Mouse (Mus musculus) right cerebral cortex, adult 2 months (tissue): ENCODE measurements around the gene Slc4a2.

Experiments
- DNase-seq, 2 experiments: peaks; one replicate each; pipeline ENCODE4 v3.0.0; 2021 to 2022; ENCODE audit warnings: low spot score in 2 of 2

Gene Slc4a2

GRCm38 (mm10) chr5:24466762-24467161, 43.1 kb downstream of the Slc4a2 start:
- DNase-seq, result no peak

- DNase-seq, result peak; percentile 77 to 86
These were observed 47.0 kb downstream of the Slc4a2 start for GRCm38 (mm10) chr5:24470600-24470999.

- no peak for DNase-seq
These were observed 49.4 kb downstream of the Slc4a2 start for GRCm38 (mm10) chr5:24472884-24473619.

- DNase-seq, result no peak
These were observed 50.5 kb downstream of the Slc4a2 start for GRCm38 (mm10) chr5:24474025-24474722.

- peak; percentile 72 to 75 for DNase-seq
These were observed 51.2 kb downstream of the Slc4a2 start for GRCm38 (mm10) chr5:24474723-24475261.

GRCm38 (mm10) chr5:24475476-24476241, 52.0 kb downstream of the Slc4a2 start:
- DNase-seq, result no peak

GRCm38 (mm10) chr5:24477909-24478308, 54.3 kb downstream of the Slc4a2 start:
- DNase-seq, result no peak

- peak; percentile 61 to 70 for DNase-seq
These were observed 58.0 kb downstream of the Slc4a2 start for GRCm38 (mm10) chr5:24481647-24482046.

- DNase-seq, result no peak
These were observed 58.8 kb downstream of the Slc4a2 start for GRCm38 (mm10) chr5:24482247-24483079.

GRCm38 (mm10) chr5:24483326-24483725, 59.7 kb downstream of the Slc4a2 start:
- DNase-seq, result peak; percentile 75 to 76

- no peak for DNase-seq
These were observed 61.3 kb downstream of the Slc4a2 start for GRCm38 (mm10) chr5:24484963-24485362.

- peak; percentile 89 to 95 for DNase-seq
These were observed 62.5 kb downstream of the Slc4a2 start for GRCm38 (mm10) chr5:24486097-24486496.

GRCm38 (mm10) chr5:24486738-24487137, 63.1 kb downstream of the Slc4a2 start:
- no peak for DNase-seq

GRCm38 (mm10) chr5:24490413-24490920, 66.8 kb downstream of the Slc4a2 start:
- no peak for DNase-seq
